Mouse (Mus musculus) G1E (cell line): Measurements from ENCODE around the gene Dbp. TPM values are rescaled to one million over a fixed set of nuclear protein-coding genes. Genes with fewer than 3 reads are reported as not detected.

Experiments used
- ATAC-seq: 2 replicates; pipeline ENCODE4 v1.8.0; 2016; ENCODE audit warnings: mild to moderate bottlenecking; ENCODE audit not compliant: insufficient number of reproducible peaks, poor library complexity, low FRiP score, severe bottlenecking; ENCODE audit errors: extremely low read depth
- DNase-seq: peaks from one replicate; pipeline ENCODE4 v3.0.0; 2012; ENCODE audit warnings: low spot score
- H3K27me3 ChIP-seq: 2 replicates; pipeline ENCODE4 v1.6.1; 2012; ENCODE audit warnings: mild to moderate bottlenecking, low read length, inconsistent platforms; ENCODE audit not compliant: insufficient read depth
- H3K36me3 ChIP-seq: replicated peaks from 2 replicates; pipeline ENCODE3; 2012; ENCODE audit warnings: mild to moderate bottlenecking, inconsistent platforms
- H3K4me1 ChIP-seq: 2 replicates; pipeline ENCODE4 v1.6.1; 2012; ENCODE audit warnings: low read depth, low read length, inconsistent platforms, mixed read lengths; ENCODE audit not compliant: insufficient read depth
- H3K4me3 ChIP-seq: 2 replicates; pipeline ENCODE4 v1.5.1; 2012; ENCODE audit warnings: low read depth, mild to moderate bottlenecking, inconsistent platforms, low read length, moderate library complexity, mixed read lengths
- H3K9me3 ChIP-seq: replicated peaks from 2 replicates; pipeline ENCODE4 v1.6.1; 2012; ENCODE audit warnings: inconsistent platforms
- CTCF ChIP-seq: IDR thresholded peaks from 2 replicates; pipeline ENCODE4 v1.5.1; 2012; ENCODE audit warnings: low read depth, low read length, inconsistent platforms, mixed read lengths
- GATA1 ChIP-seq: IDR thresholded peaks from 2 replicates; pipeline ENCODE4 v1.6.1; 2012; ENCODE audit warnings: borderline replicate concordance, low read length, inconsistent platforms, mixed read lengths
- GATA2 ChIP-seq: IDR thresholded peaks from 2 replicates; pipeline ENCODE4 v1.6.1; 2012; ENCODE audit warnings: low read depth, low read length, inconsistent platforms, borderline replicate concordance
- POLR2AphosphoS5 ChIP-seq: IDR thresholded peaks from 2 replicates; pipeline ENCODE4 v1.6.1; 2012; ENCODE audit warnings: low read depth, low read length, inconsistent platforms; ENCODE audit not compliant: insufficient replicate concordance
- TAL1 ChIP-seq: conservative IDR thresholded peaks from 2 replicates; pipeline ENCODE4 v1.6.1; 2012; ENCODE audit warnings: low read depth, low read length, inconsistent platforms, mixed read lengths
- polyA plus RNA-seq: library from polyadenylated mRNA; stranded (reverse); fragments of >175 nt; gene quantifications from 2 replicates; pipeline ENCODE4 v1.2.3, GENCODE M21; 2012
- total RNA-seq, 2 experiments: library from RNA; stranded (forward) in 1 of 2; stranded (reverse) in 1 of 2; fragments of 200-1000 nt in 1 of 2; fragments of >200 nt in 1 of 2; fragmentation: Nextera tagmentation in 1 of 2; gene quantifications; 2 replicates each; pipeline ENCODE4 v1.2.3; 2014 to 2017

The Dbp gene
- total and polyA plus RNA-seq, 3 experiments = 18.0 to 33.7 (median 30.2) TPM

- ATAC-seq (peak; percentile 79), DNase-seq (peak; percentile 98)
- peaks cover 76% of the 10 kb centered on the region for H3K36me3 ChIP-seq
- H3K4me1 ChIP-seq = peaks cover 62% of the 10 kb centered on the region
- TF ChIP-seq POLR2AphosphoS5 (no peak), CTCF (no peak), TAL1 (no peak), GATA2 (no peak), GATA1 (no peak)
- no peaks in the 10 kb centered on the region for H3K9me3 ChIP-seq
- H3K27me3 ChIP-seq = no peaks in the 10 kb centered on the region
- peak within 1 kb of the TSS; percentile 77 for H3K4me3 ChIP-seq
Measured at GRCm38 (mm10) chr7:45715090-45715708, 10.3 kb downstream of the Dbp start, which contains the start of gene Rpl18. TSS of gene Rpl18 (plus strand) at chr7:45715457.

GRCm38 (mm10) chr7:45715741-45716459 lies 11.0 kb downstream of the Dbp start:
- TF ChIP-seq CTCF = no peak
- no peak for TF ChIP-seq GATA2
- H3K4me3 ChIP-seq = peak overlapping the region; percentile 77
- peaks cover 76% of the 10 kb centered on the region for H3K36me3 ChIP-seq
- ATAC-seq = no peak
- H3K9me3 ChIP-seq = no peaks in the 10 kb centered on the region
- H3K27me3 ChIP-seq = no peaks in the 10 kb centered on the region
- H3K4me1 ChIP-seq = peaks cover 65% of the 10 kb centered on the region
- no peak for DNase-seq

- Histone ChIP-seq H3K4me3 (peak overlapping the region; percentile 77), H3K4me1 (peaks cover 71% of the 10 kb centered on the region)
- no peak for TF ChIP-seq CTCF
- TF ChIP-seq TAL1 = no peak
- TF ChIP-seq POLR2AphosphoS5 = no peak
- TF ChIP-seq GATA1 = no peak
- TF ChIP-seq GATA2 = no peak
Measured at GRCm38 (mm10) chr7:45716460-45716857, 11.6 kb downstream of the Dbp start.

GRCm38 (mm10) chr7:45716952-45717917 lies 12.3 kb downstream of the Dbp start:
- Histone ChIP-seq H3K9me3 (no peaks in the 10 kb centered on the region), H3K4me1 (peaks cover 74% of the 10 kb centered on the region), H3K36me3 (peaks cover 76% of the 10 kb centered on the region), H3K27me3 (no peaks in the 10 kb centered on the region), H3K4me3 (peak overlapping the region; percentile 77)
- no peak for TF ChIP-seq TAL1
- TF ChIP-seq POLR2AphosphoS5 = no peak
- no peak for TF ChIP-seq GATA2
- TF ChIP-seq CTCF = no peak
- TF ChIP-seq GATA1 = no peak
- DNase-seq = no peak
- ATAC-seq = no peak

More at GRCm38 (mm10) chr7:45716460-45716857, 11.6 kb downstream of the Dbp start:
- no peaks in the 10 kb centered on the region for H3K9me3 ChIP-seq
- H3K27me3 ChIP-seq = no peaks in the 10 kb centered on the region
- H3K36me3 ChIP-seq = peaks cover 76% of the 10 kb centered on the region
- ATAC-seq = no peak
- no peak for DNase-seq

GRCm38 (mm10) chr7:45717918-45718297 lies 13.0 kb downstream of the Dbp start, which contains the start of gene Sphk2:
TSS of gene Sphk2 (minus strand) at chr7:45718002.
- H3K27me3 ChIP-seq = no peaks in the 10 kb centered on the region
- ATAC-seq (peak; percentile 62), DNase-seq (peak; percentile 74)
- peaks cover 76% of the 10 kb centered on the region for H3K36me3 ChIP-seq
- TF ChIP-seq POLR2AphosphoS5 (peak; percentile 77), GATA1 (no peak)
- no peaks in the 10 kb centered on the region for H3K9me3 ChIP-seq
- H3K4me1 ChIP-seq = peaks cover 77% of the 10 kb centered on the region
- H3K4me3 ChIP-seq = peak within 1 kb of the TSS; percentile 77

GRCm38 (mm10) chr7:45718331-45718730 lies 13.4 kb downstream of the Dbp start:
- no peak for TF ChIP-seq TAL1
- no peak for TF ChIP-seq POLR2AphosphoS5
- no peak for TF ChIP-seq CTCF
- TF ChIP-seq GATA2 = no peak
- TF ChIP-seq GATA1 = no peak
- Histone ChIP-seq H3K9me3 (no peaks in the 10 kb centered on the region), H3K27me3 (no peaks in the 10 kb centered on the region), H3K36me3 (peaks cover 76% of the 10 kb centered on the region), H3K4me3 (peak overlapping the region; percentile 77), H3K4me1 (peaks cover 77% of the 10 kb centered on the region)
- DNase-seq (no peak), ATAC-seq (no peak)
